Mouse (Mus musculus): ENCODE results near the gene Bri3. TPM values are rescaled to one million over a fixed set of nuclear protein-coding genes. Genes with fewer than 3 reads are reported as not detected.

Gene Bri3
- polyA plus RNA-seq, 1 experiment from 2014 or later = 204 TPM

GRCm38 (mm10) chr5:144251876-144252577 lies 7.8 kb downstream of the Bri3 start:
- no peak overlapping the region for H3K4me2 ChIP-seq (ENCODE audit: low read length)
- 86% methylated on average over 13 of the region's 13 CpGs for WGBS
- no peaks in the 10 kb centered on the region for H3K27me3 ChIP-seq (ENCODE audit: control insufficient read depth, insufficient read depth, low read length)
- H3K4me3 ChIP-seq (ENCODE audit: control insufficient read depth in 1 of 2, insufficient read depth in 1 of 2, low read depth in 1 of 2, low read length in 2 of 2) = no peak overlapping the region
- peaks cover 11 to 16% of the 10 kb centered on the region in 2 experiments for H3K4me1 ChIP-seq (ENCODE audit: control insufficient read depth in 2 of 2, insufficient read depth in 2 of 2, low read length in 2 of 2)
- ATAC-seq (ENCODE audit: insufficient number of reproducible peaks, insufficient read depth, low FRiP score, low read depth) = no peak
- no peaks in the 10 kb centered on the region for H3K9me3 ChIP-seq (ENCODE audit: control insufficient read depth, low read length)
- peaks cover 2% of the 10 kb centered on the region; the same call in 1 of the 2 replicates for H3K36me3 ChIP-seq (ENCODE audit: control insufficient read depth, insufficient read depth, low read length)
- H3K9ac ChIP-seq (ENCODE audit: low read length) = no peak overlapping the region
- no peak overlapping the region for H3K27ac ChIP-seq (replicated peaks in 1 of 2; ENCODE audit: control insufficient read depth in 1 of 2, insufficient read depth in 1 of 2, low read depth in 2 of 2, low read length in 2 of 2)

GRCm38 (mm10) chr5:144253212-144253611 lies 9.0 kb downstream of the Bri3 start:
- no peak for ATAC-seq (ENCODE audit: insufficient number of reproducible peaks, insufficient read depth, low FRiP score, low read depth)
- Histone ChIP-seq H3K4me2 (ENCODE audit: low read length) (no peak overlapping the region), H3K4me1 (ENCODE audit: control insufficient read depth in 2 of 2, insufficient read depth in 2 of 2, low read length in 2 of 2) (peaks cover 22 to 23% of the 10 kb centered on the region in 2 experiments), H3K4me3 (ENCODE audit: control insufficient read depth in 1 of 2, insufficient read depth in 1 of 2, low read depth in 1 of 2, low read length in 2 of 2) (no peak overlapping the region), H3K9ac (ENCODE audit: low read length) (no peak overlapping the region), H3K9me3 (ENCODE audit: control insufficient read depth, low read length) (no peaks in the 10 kb centered on the region), H3K27ac (replicated peaks in 1 of 2; ENCODE audit: control insufficient read depth in 1 of 2, insufficient read depth in 1 of 2, low read depth in 2 of 2, low read length in 2 of 2) (no peak overlapping the region), H3K27me3 (ENCODE audit: control insufficient read depth, insufficient read depth, low read length) (no peaks in the 10 kb centered on the region), H3K36me3 (ENCODE audit: control insufficient read depth, insufficient read depth, low read length) (peaks cover 9% of the 10 kb centered on the region; the same call in 1 of the 2 replicates)
- WGBS = 75% methylated on average over 4 of the region's 4 CpGs

GRCm38 (mm10) chr5:144254122-144254810 lies 10.0 kb downstream of the Bri3 start:
- Histone ChIP-seq H3K9ac (ENCODE audit: low read length) (peak overlapping the region; percentile 99), H3K27ac (replicated peaks in 1 of 2; ENCODE audit: control insufficient read depth in 1 of 2, insufficient read depth in 1 of 2, low read depth in 2 of 2, low read length in 2 of 2) (peak overlapping the region; percentile 28 to 97; a peak in 2 of 4 replicates), H3K4me2 (ENCODE audit: low read length) (peak overlapping the region; percentile 75), H3K9me3 (ENCODE audit: control insufficient read depth, low read length) (no peaks in the 10 kb centered on the region), H3K4me1 (ENCODE audit: control insufficient read depth in 2 of 2, insufficient read depth in 2 of 2, low read length in 2 of 2) (peaks cover 31 to 34% of the 10 kb centered on the region in 2 experiments), H3K36me3 (ENCODE audit: control insufficient read depth, insufficient read depth, low read length) (peaks cover 19% of the 10 kb centered on the region; the same call in 1 of the 2 replicates), H3K27me3 (ENCODE audit: control insufficient read depth, insufficient read depth, low read length) (no peaks in the 10 kb centered on the region), H3K4me3 (ENCODE audit: control insufficient read depth in 1 of 2, insufficient read depth in 1 of 2, low read depth in 1 of 2, low read length in 2 of 2) (peak overlapping the region; percentile 85 to 99)
- ATAC-seq (ENCODE audit: insufficient number of reproducible peaks, insufficient read depth, low FRiP score, low read depth) = peak; percentile 24; the same call in 1 of the 2 replicates
- WGBS = 51% methylated on average over 16 of the region's 16 CpGs

- Histone ChIP-seq H3K4me1 (ENCODE audit: control insufficient read depth in 2 of 2, insufficient read depth in 2 of 2, low read length in 2 of 2) (peaks cover 31 to 41% of the 10 kb centered on the region in 2 experiments), H3K27me3 (ENCODE audit: control insufficient read depth, insufficient read depth, low read length) (no peaks in the 10 kb centered on the region), H3K36me3 (ENCODE audit: control insufficient read depth, insufficient read depth, low read length) (peaks cover 24% of the 10 kb centered on the region; the same call in 1 of the 2 replicates), H3K4me3 (ENCODE audit: control insufficient read depth in 1 of 2, insufficient read depth in 1 of 2, low read depth in 1 of 2, low read length in 2 of 2) (peak overlapping the region; percentile 85 to 99), H3K9me3 (ENCODE audit: control insufficient read depth, low read length) (no peaks in the 10 kb centered on the region), H3K9ac (ENCODE audit: low read length) (peak overlapping the region; percentile 99), H3K27ac (replicated peaks in 1 of 2; ENCODE audit: control insufficient read depth in 1 of 2, insufficient read depth in 1 of 2, low read depth in 2 of 2, low read length in 2 of 2) (peak overlapping the region; percentile 82 to 97), H3K4me2 (ENCODE audit: low read length) (peak overlapping the region; percentile 75)
- peak; percentile 72 for ATAC-seq (ENCODE audit: insufficient number of reproducible peaks, insufficient read depth, low FRiP score, low read depth)
- under 1% methylated on average over 77 of the region's 84 CpGs for WGBS
These were observed 10.8 kb downstream of the Bri3 start for GRCm38 (mm10) chr5:144254811-144255631.

- H3K36me3 ChIP-seq (ENCODE audit: control insufficient read depth, insufficient read depth, low read length) = peaks cover 30% of the 10 kb centered on the region
- peak; percentile 40 for ATAC-seq (ENCODE audit: insufficient number of reproducible peaks, insufficient read depth, low FRiP score, low read depth)
- peak overlapping the region; percentile 85 to 99 for H3K4me3 ChIP-seq (ENCODE audit: control insufficient read depth in 1 of 2, insufficient read depth in 1 of 2, low read depth in 1 of 2, low read length in 2 of 2)
- H3K4me2 ChIP-seq (ENCODE audit: low read length) = peak overlapping the region; percentile 75
- H3K27ac ChIP-seq (replicated peaks in 1 of 2; ENCODE audit: control insufficient read depth in 1 of 2, insufficient read depth in 1 of 2, low read depth in 2 of 2, low read length in 2 of 2) = peak overlapping the region; percentile 82 to 97
- H3K9ac ChIP-seq (ENCODE audit: low read length) = peak overlapping the region; percentile 99
- WGBS = under 1% methylated on average over 40 of the region's 40 CpGs
- no peaks in the 10 kb centered on the region for H3K9me3 ChIP-seq (ENCODE audit: control insufficient read depth, low read length)
- H3K27me3 ChIP-seq (ENCODE audit: control insufficient read depth, insufficient read depth, low read length) = no peaks in the 10 kb centered on the region
- peaks cover 34 to 49% of the 10 kb centered on the region in 2 experiments for H3K4me1 ChIP-seq (ENCODE audit: control insufficient read depth in 2 of 2, insufficient read depth in 2 of 2, low read length in 2 of 2)
These were observed 11.6 kb downstream of the Bri3 start for GRCm38 (mm10) chr5:144255632-144256540.

- 18% methylated on average over 7 of the region's 7 CpGs for WGBS
These were observed 12.3 kb downstream of the Bri3 start for GRCm38 (mm10) chr5:144256541-144256870.

More at GRCm38 (mm10) chr5:144256541-144256870, 12.3 kb downstream of the Bri3 start:
- H3K36me3 ChIP-seq (ENCODE audit: control insufficient read depth, insufficient read depth, low read length) = peaks cover 36% of the 10 kb centered on the region
- ATAC-seq (ENCODE audit: insufficient number of reproducible peaks, insufficient read depth, low FRiP score, low read depth) = no peak
- H3K4me2 ChIP-seq (ENCODE audit: low read length) = peak overlapping the region; percentile 75
- H3K4me1 ChIP-seq (ENCODE audit: control insufficient read depth in 2 of 2, insufficient read depth in 2 of 2, low read length in 2 of 2) = peaks cover 38 to 56% of the 10 kb centered on the region in 2 experiments
- H3K4me3 ChIP-seq (ENCODE audit: control insufficient read depth in 1 of 2, insufficient read depth in 1 of 2, low read depth in 1 of 2, low read length in 2 of 2) = peak overlapping the region; percentile 85 to 99
- no peaks in the 10 kb centered on the region for H3K27me3 ChIP-seq (ENCODE audit: control insufficient read depth, insufficient read depth, low read length)
- peak overlapping the region; percentile 82 to 97 for H3K27ac ChIP-seq (replicated peaks in 1 of 2; ENCODE audit: control insufficient read depth in 1 of 2, insufficient read depth in 1 of 2, low read depth in 2 of 2, low read length in 2 of 2)
- peak overlapping the region; percentile 99 for H3K9ac ChIP-seq (ENCODE audit: low read length)
- no peaks in the 10 kb centered on the region for H3K9me3 ChIP-seq (ENCODE audit: control insufficient read depth, low read length)
